Mouse (Mus musculus) heart, adult 2 months (tissue): ENCODE measurements around the gene Otud3. TPM values are rescaled to one million over a fixed set of nuclear protein-coding genes. Genes with fewer than 3 reads are reported as not detected.

Source experiments
- DNase-seq, 2 experiments: peaks; one replicate each; pipeline ENCODE4 v3.0.0; 2021
- H3K27ac ChIP-seq: fragments of 200-600 bp; 2 replicates; pipeline ENCODE4 v1.8.1; 2022
- H3K27me3 ChIP-seq: fragments of 200-500 bp; 2 replicates; pipeline ENCODE4 v1.6.1; 2012; ENCODE audit warnings: mild to moderate bottlenecking, low read length, inconsistent platforms, mixed read lengths; ENCODE audit not compliant: control insufficient read depth, insufficient read depth
- H3K36me3 ChIP-seq: fragments of 200-500 bp; 2 replicates; pipeline ENCODE4 v1.6.1; 2012; ENCODE audit warnings: low read length, inconsistent platforms; ENCODE audit not compliant: control insufficient read depth, insufficient read depth
- H3K4me1 ChIP-seq: fragments of 200-500 bp; 2 replicates; pipeline ENCODE4 v1.6.1; 2011; ENCODE audit warnings: low read length; ENCODE audit not compliant: control insufficient read depth, insufficient read depth
- H3K4me3 ChIP-seq: fragments of 200-600 bp; 2 replicates; pipeline ENCODE4 v1.8.1; 2022
- H3K79me2 ChIP-seq: fragments of 200-500 bp; replicated peaks from 2 replicates; pipeline ENCODE4 v1.6.1; 2012; ENCODE audit warnings: mild to moderate bottlenecking, inconsistent platforms, low read length, moderate library complexity, mixed read lengths; ENCODE audit not compliant: control insufficient read depth, insufficient read depth
- H3K9ac ChIP-seq: fragments of 200-500 bp; 2 replicates; pipeline ENCODE4 v1.6.1; 2012; ENCODE audit warnings: low read depth, mild to moderate bottlenecking, control low read depth, inconsistent platforms, low read length, mixed read lengths
- CTCF ChIP-seq: fragments of 200-600 bp; IDR thresholded peaks from 2 replicates; pipeline ENCODE4 v1.8.1; 2022; ENCODE audit warnings: antibody characterized with exemption, mild to moderate bottlenecking, moderate library complexity
- EP300 ChIP-seq: fragments of 200-500 bp; IDR thresholded peaks from 2 replicates; pipeline ENCODE4 v1.6.1; 2011; ENCODE audit warnings: low read depth, low read length, control low read depth; ENCODE audit not compliant: insufficient read depth
- POLR2A ChIP-seq: fragments of 200-500 bp; IDR thresholded peaks from 2 replicates; pipeline ENCODE4 v1.6.1; 2011; ENCODE audit warnings: mild to moderate bottlenecking, low read depth, low read length, control low read depth; ENCODE audit not compliant: insufficient read depth
- WGBS: fragments of 180-500 bp; shearing (Covaris S2); methylation state at CpG from one replicate; pipeline ENCODE4 v1.1.7; 2018; 5-methylcytosine and 5-hydroxymethylcytosine counted together
- intact Hi-C: fragments of 180-260 bp; cut with DNase I; formaldehyde crosslinking; loops from one replicate; pipeline ENCODE4 v1.15.1; 2025
- polyA plus RNA-seq: library from polyadenylated mRNA; depleted of rRNA; stranded (reverse); fragments of >200 nt; gene quantifications from 2 replicates; pipeline ENCODE4 v1.2.3, GENCODE M21; 2012; rRNA removed
- total RNA-seq, 2 experiments: library from RNA; stranded (reverse); gene quantifications; 2 replicates each; pipeline ENCODE4 v1.2.3; 2021

The Otud3 gene
- total and polyA plus RNA-seq, 3 experiments: 6.1 to 11.7 (median 10.4) TPM

DNA sequence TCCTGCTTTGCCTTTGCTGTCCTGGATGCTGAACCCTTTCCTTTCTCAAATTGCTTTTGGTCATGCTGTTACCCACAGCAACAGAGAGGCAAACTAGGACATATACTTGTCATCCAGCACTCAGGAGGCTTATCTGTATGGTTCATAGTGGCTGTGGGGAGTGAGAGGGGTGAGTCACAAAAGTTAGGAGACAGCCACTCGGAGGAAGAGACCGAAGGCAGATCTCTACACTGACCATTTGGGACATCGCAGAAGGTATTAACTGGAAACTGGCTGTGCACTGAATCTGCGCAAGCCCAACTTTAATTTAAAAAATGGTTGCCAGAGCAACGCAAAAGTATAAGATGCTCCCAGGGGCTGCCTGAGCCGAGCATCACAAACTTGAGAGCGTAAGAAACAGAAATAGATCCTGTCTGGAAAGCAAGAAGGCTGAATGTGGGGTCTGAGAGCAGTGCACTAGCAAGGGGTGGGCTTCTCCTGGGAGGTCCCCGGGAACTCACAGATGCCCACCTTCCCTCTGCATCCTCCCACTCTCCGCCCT lies 58.6 kb downstream of the Otud3 start:
- Histone ChIP-seq H3K27me3 (0 out of 2 replicates have a peak, but pooled peaks cover 1% of the 10 kb centered on the region), H3K4me1 (no peaks in the 10 kb centered on the region), H3K79me2 (no peaks in the 10 kb centered on the region), H3K4me3 (no peak overlapping the region), H3K9ac (no peak overlapping the region), H3K36me3 (no peaks in the 10 kb centered on the region), H3K27ac (no peak overlapping the region)
- intact Hi-C loops: no loop called here
- TF ChIP-seq CTCF (no peak), POLR2A (no peak)
- 75% methylated on average over 9 of the region's 9 CpGs for WGBS
- no peak for DNase-seq

DNA sequence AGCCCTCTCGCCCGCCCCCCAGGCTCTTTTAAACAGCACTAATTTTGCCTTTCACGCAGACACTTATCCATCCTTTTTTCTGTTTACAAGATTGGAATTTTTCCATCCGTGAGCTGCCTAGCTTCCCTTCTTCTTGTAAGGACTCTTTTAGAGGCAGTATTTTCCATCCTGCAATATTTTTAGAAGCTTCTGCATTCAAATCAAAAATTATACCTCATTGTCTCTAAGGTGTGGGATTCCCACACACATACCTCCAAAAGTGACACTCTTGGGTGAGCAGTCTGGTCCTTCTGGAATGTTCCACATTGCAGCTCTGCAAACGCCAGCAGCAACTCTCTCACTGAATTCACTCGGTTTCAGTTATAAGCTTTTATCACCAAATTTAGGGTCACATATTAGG lies 60.8 kb downstream of the Otud3 start:
- intact Hi-C loops: no loop called here
- Histone ChIP-seq H3K36me3 (no peaks in the 10 kb centered on the region), H3K27ac (no peak overlapping the region), H3K9ac (no peak overlapping the region), H3K27me3 (peaks cover 3% of the 10 kb centered on the region; the same call in 1 of the 2 replicates), H3K4me1 (no peaks in the 10 kb centered on the region), H3K79me2 (no peaks in the 10 kb centered on the region), H3K4me3 (no peak overlapping the region)
- no peak for DNase-seq
- TF ChIP-seq EP300: no peak
- TF ChIP-seq POLR2A: no peak
- TF ChIP-seq CTCF: no peak
- WGBS: 65% methylated on average over 6 of the region's 6 CpGs

DNA sequence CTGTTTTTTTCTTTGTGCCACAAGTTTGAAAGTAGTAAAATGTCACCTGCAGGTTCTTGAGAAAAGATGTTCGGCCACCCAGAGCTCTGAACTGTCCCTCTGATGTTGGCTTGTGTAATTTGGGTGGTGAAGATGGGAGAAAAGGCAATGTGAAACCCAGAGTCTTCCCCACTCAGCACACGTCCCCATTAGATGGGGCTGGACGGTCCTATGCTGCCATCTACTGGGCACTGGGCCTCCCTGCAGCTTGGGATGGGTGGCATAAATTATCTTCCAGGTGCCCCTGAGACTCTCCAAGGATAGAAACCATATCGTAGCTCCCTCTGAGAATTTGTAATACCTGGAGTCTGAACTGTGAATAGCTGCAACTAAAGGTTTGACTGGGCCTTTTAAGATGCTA lies 62.3 kb downstream of the Otud3 start:
- Histone ChIP-seq H3K27me3 (peaks cover 3% of the 10 kb centered on the region; the same call in 1 of the 2 replicates), H3K79me2 (no peaks in the 10 kb centered on the region), H3K27ac (no peak overlapping the region), H3K36me3 (no peaks in the 10 kb centered on the region), H3K4me3 (no peak overlapping the region), H3K4me1 (no peaks in the 10 kb centered on the region), H3K9ac (no peak overlapping the region)
- WGBS: 3% methylated on average over 4 of the region's 4 CpGs
- intact Hi-C loops: loop anchor here (1.0 kb wide), 3 partner anchors 103 to 404 kb away; no protein-coding TSS in a partner anchor
- peak; percentile 48 to 74 for DNase-seq
- TF ChIP-seq POLR2A: no peak
- TF ChIP-seq CTCF: no peak
- peak; percentile 88; the same call in 1 of the 2 replicates for TF ChIP-seq EP300

Other genes with a start within 250 kb of the Otud3 start
- under 1 TPM in 1 of 2 experiments, not detected in 1; 0.14 TPM for gene Pla2g2c, start 189.2 kb downstream of the Otud3 start, total RNA-seq
- gene Pla2g2c, start 189.2 kb downstream of the Otud3 start, polyA plus RNA-seq: 0.76 and 0.98 TPM in 2 replicates
- 1 to 10 TPM; 1.6 to 2.7 TPM for gene Ubxn10, start 176.8 kb downstream of the Otud3 start, total RNA-seq
- gene Ubxn10, start 176.8 kb downstream of the Otud3 start, polyA plus RNA-seq: 7.2 and 7.5 TPM in 2 replicates
- under 1 TPM; 0.18 to 0.26 TPM for gene Pla2g2f, start 156.3 kb downstream of the Otud3 start, total RNA-seq
- 0.12 and 0.14 TPM in 2 replicates for gene Pla2g2f, start 156.3 kb downstream of the Otud3 start, polyA plus RNA-seq
- under 1 TPM; 0.26 to 0.55 TPM for gene Pla2g2d, start 138.2 kb downstream of the Otud3 start, total RNA-seq
- 2.3 and 2.7 TPM in 2 replicates for gene Pla2g2d, start 138.2 kb downstream of the Otud3 start, polyA plus RNA-seq
- gene Pla2g5, start 50.5 kb downstream of the Otud3 start, total RNA-seq: 10 to 100 TPM; 24.8 to 33.0 TPM
- 87.6 and 129 TPM in 2 replicates for gene Pla2g5, start 50.5 kb downstream of the Otud3 start, polyA plus RNA-seq
- not detected for gene Gm13030, start 40.0 kb downstream of the Otud3 start, total RNA-seq
- not detected in 2 replicates for gene Gm13030, start 40.0 kb downstream of the Otud3 start, polyA plus RNA-seq
- gene Pla2g2e, start 36.0 kb downstream of the Otud3 start, total RNA-seq: 1 to 10 TPM in 1 of 2 experiments, under 1 TPM in 1; 0.73 to 1.6 TPM
- gene Pla2g2e, start 36.0 kb downstream of the Otud3 start, polyA plus RNA-seq: 0.43 TPM in 1 of 2 replicates, not detected in the other
- gene Rnf186, start 53.2 kb upstream of the Otud3 start, total RNA-seq: not detected
- 2.0 TPM in 1 of 2 replicates, not detected in the other for gene Rnf186, start 53.2 kb upstream of the Otud3 start, polyA plus RNA-seq
- gene Tmco4, start 58.9 kb upstream of the Otud3 start, total RNA-seq: 10 to 100 TPM in 1 of 2 experiments, 1 to 10 TPM in 1; 9.2 to 11.7 TPM
- 8.4 and 12.2 TPM in 2 replicates for gene Tmco4, start 58.9 kb upstream of the Otud3 start, polyA plus RNA-seq
- not detected for gene Htr6, start 161.6 kb upstream of the Otud3 start, total RNA-seq
- not detected in 2 replicates for gene Htr6, start 161.6 kb upstream of the Otud3 start, polyA plus RNA-seq
- 10 to 100 TPM; 21.9 to 24.0 TPM for gene Nbl1, start 179.0 kb upstream of the Otud3 start, total RNA-seq
- 29.1 and 32.9 TPM in 2 replicates for gene Nbl1, start 179.0 kb upstream of the Otud3 start, polyA plus RNA-seq
- gene Minos1, start 217.2 kb upstream of the Otud3 start, total RNA-seq: 100 to 1,000 TPM; 586 to 660 TPM
- 203 and 282 TPM in 2 replicates for gene Minos1, start 217.2 kb upstream of the Otud3 start, polyA plus RNA-seq